Mouse (Mus musculus) hindbrain, embryonic 14.5 days (tissue): Measurements from ENCODE around the gene Spats1. TPM values are rescaled to one million over a fixed set of nuclear protein-coding genes. Genes with fewer than 3 reads are reported as not detected.

ENCODE experiments used
- ATAC-seq: fragments of 200-750 bp; cut with Nextera tagmentation; 2 replicates; pipeline ENCODE4 v1.8.0; 2017; ENCODE audit warnings: moderate number of reproducible peaks, mild to moderate bottlenecking, moderate TSS enrichment, moderate library complexity; ENCODE audit not compliant: low FRiP score
- DNase-seq: peaks from one replicate; pipeline ENCODE4 v3.0.0-alpha.2; 2015; ENCODE audit warnings: low spot score
- H3K27ac ChIP-seq: fragments of 300-500 bp; sonication (generic); 2 replicates; pipeline ENCODE4 v1.5.1; 2014; ENCODE audit warnings: mild to moderate bottlenecking, moderate library complexity
- H3K27me3 ChIP-seq: fragments of 300-500 bp; sonication (generic); 2 replicates; pipeline ENCODE4 v1.6.1; 2014; ENCODE audit warnings: mild to moderate bottlenecking, low read length, mixed read lengths; ENCODE audit not compliant: control insufficient read depth, insufficient read depth
- H3K36me3 ChIP-seq: fragments of 300-500 bp; sonication (generic); replicated peaks from 2 replicates; pipeline ENCODE4 v1.6.1; 2014; ENCODE audit not compliant: control insufficient read depth, insufficient read depth
- H3K4me1 ChIP-seq: fragments of 300-500 bp; sonication (generic); replicated peaks from 2 replicates; pipeline ENCODE4 v1.6.1; 2014; ENCODE audit warnings: antibody characterized with exemption, low read length, mixed read lengths; ENCODE audit not compliant: control insufficient read depth, insufficient read depth
- H3K4me2 ChIP-seq: fragments of 300-500 bp; sonication (generic); replicated peaks from 2 replicates; pipeline ENCODE4 v1.6.1; 2014; ENCODE audit warnings: mild to moderate bottlenecking, moderate library complexity
- H3K4me3 ChIP-seq: fragments of 300-500 bp; sonication (generic); replicated peaks from 2 replicates; pipeline ENCODE4 v1.5.1; 2014; ENCODE audit warnings: mild to moderate bottlenecking, low read length
- H3K9ac ChIP-seq: fragments of 300-500 bp; sonication (generic); 2 replicates; pipeline ENCODE4 v1.6.1; 2014
- H3K9me3 ChIP-seq: fragments of 300-500 bp; sonication (generic); 2 replicates; pipeline ENCODE4 v1.6.1; 2016; ENCODE audit warnings: low read length; ENCODE audit not compliant: control insufficient read depth
- WGBS: fragments of 180-500 bp; shearing (Covaris S2); extraction: QIAGEN DNeasy Blood & Tissue Kit; methylation state at CpG from one replicate; pipeline ENCODE4 v1.1.7; 2014; 5-methylcytosine and 5-hydroxymethylcytosine counted together
- polyA plus RNA-seq: library from polyadenylated mRNA; unstranded; fragments of >200 nt; fragmentation: Nextera tagmentation; extraction: Ambion mirVana; gene quantifications from 2 replicates; pipeline ENCODE4 v1.2.1, GENCODE M21; 2014

The Spats1 gene
- polyA plus RNA-seq, 1 experiment from 2014 or later, result 1.5 TPM

DNA sequence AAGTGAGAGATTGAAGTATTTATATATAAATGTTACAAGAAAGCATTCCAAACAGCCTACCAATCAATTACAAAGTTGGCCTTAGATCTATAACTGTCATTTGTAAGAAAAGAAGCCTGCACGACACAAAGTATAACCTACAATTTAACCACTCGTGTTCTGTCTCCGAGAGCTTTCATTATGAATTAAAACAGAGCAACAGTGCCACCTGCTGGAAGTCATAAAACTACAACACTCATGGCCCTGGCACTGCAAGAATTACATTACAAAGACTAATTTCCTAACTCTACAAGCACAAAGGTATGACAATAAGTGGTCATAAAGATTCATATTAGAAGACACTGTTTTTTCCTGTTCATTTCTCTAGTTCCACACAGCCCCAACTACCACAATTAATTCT, 72.0 kb downstream of the Spats1 start:
- no peaks in the 10 kb centered on the region for H3K4me1 ChIP-seq
- no peaks in the 10 kb centered on the region for H3K9me3 ChIP-seq
- no peak overlapping the region for H3K27ac ChIP-seq
- DNase-seq (peak; percentile 89), ATAC-seq (0 out of 2 replicates have a peak, but pooled peaks have one; percentile 37)
- no peak overlapping the region for H3K9ac ChIP-seq
- H3K4me3 ChIP-seq, result no peak overlapping the region
- H3K27me3 ChIP-seq, result no peaks in the 10 kb centered on the region
- 14% methylated on average over 3 of the region's 3 CpGs for WGBS
- peaks cover 45% of the 10 kb centered on the region for H3K36me3 ChIP-seq
- H3K4me2 ChIP-seq, result no peak overlapping the region

- 80% methylated on average over 3 of the region's 3 CpGs for WGBS
- no peak for ATAC-seq
- peaks cover 41% of the 10 kb centered on the region for H3K36me3 ChIP-seq
Observed at GRCm38 (mm10) chr17:45402601-45403000, 72.6 kb downstream of the Spats1 start.

DNA sequence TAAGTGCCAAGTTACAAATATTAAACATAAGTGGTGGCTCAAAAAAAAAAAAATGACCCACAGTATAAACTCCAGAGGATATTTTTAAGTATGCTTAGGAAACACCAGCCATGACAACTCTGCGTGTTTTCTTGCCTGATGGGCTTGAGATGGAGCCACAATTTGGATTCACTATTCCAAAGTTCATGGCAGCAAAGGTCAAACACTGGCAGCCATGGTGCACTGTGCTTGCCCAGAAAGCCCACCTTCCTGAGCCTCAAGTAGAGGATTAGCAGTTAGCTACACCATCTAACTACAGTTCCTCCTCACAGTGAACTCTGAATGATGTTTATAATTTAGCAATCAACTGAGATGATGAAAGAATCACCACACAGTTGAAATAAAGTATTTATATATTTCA, 73.1 kb downstream of the Spats1 start:
- Histone ChIP-seq H3K4me3 (no peak overlapping the region), H3K9ac (no peak overlapping the region), H3K27ac (no peak overlapping the region), H3K27me3 (no peaks in the 10 kb centered on the region), H3K4me1 (no peaks in the 10 kb centered on the region), H3K9me3 (no peaks in the 10 kb centered on the region), H3K4me2 (no peak overlapping the region), H3K36me3 (peaks cover 36% of the 10 kb centered on the region)
- ATAC-seq (no peak), DNase-seq (no peak)
- 91% methylated on average over 1 of the region's 1 CpGs for WGBS

More at GRCm38 (mm10) chr17:45402601-45403000, 72.6 kb downstream of the Spats1 start:
- H3K9ac ChIP-seq, result no peak overlapping the region
- H3K4me2 ChIP-seq, result no peak overlapping the region
- no peaks in the 10 kb centered on the region for H3K27me3 ChIP-seq
- no peak overlapping the region for H3K4me3 ChIP-seq
- DNase-seq, result no peak
- H3K9me3 ChIP-seq, result no peaks in the 10 kb centered on the region
- no peaks in the 10 kb centered on the region for H3K4me1 ChIP-seq
- no peak overlapping the region for H3K27ac ChIP-seq

DNA sequence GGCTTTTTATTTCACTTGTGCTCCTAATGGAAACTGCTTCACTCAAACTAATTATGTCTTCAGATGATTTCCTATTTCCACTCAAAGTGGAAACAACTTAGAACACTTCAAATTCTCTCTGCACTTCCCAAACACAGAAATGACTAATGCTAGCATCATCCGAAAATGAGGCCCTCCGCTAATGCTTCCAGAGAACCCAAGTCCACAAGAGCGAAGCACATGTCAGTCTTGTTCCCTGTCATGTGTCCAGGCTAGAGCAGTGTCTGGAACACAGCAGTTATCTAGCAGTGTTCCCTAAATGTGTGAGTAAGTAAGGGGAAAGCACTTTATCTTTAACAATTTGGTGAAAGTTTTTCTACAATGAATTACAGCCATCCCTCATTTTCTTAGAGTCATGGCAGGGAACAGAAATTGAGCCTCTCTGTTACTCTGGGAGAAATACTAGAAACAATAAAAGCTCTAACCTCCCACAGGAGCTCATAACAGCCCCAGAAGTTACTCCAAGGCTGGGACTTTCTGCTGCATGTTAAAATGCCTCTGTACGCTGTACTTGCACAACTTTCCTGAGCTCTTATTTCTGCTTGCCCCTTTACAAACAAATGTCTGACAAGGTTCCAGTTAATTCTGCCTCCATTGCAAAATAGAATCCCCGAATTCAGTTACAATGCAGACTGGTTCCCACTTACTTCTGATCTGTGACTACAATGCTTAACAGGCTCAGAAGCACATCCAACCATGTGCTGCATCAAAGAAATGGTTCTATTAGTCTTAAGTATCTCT, 73.9 kb downstream of the Spats1 start:
- 95% methylated on average over 5 of the region's 5 CpGs for WGBS
- Histone ChIP-seq H3K36me3 (peaks cover 28% of the 10 kb centered on the region), H3K9ac (no peak overlapping the region), H3K4me1 (no peaks in the 10 kb centered on the region), H3K9me3 (no peaks in the 10 kb centered on the region), H3K4me3 (no peak overlapping the region), H3K27me3 (no peaks in the 10 kb centered on the region), H3K27ac (no peak overlapping the region), H3K4me2 (no peak overlapping the region)
- ATAC-seq, result no peak
- DNase-seq, result no peak

DNA sequence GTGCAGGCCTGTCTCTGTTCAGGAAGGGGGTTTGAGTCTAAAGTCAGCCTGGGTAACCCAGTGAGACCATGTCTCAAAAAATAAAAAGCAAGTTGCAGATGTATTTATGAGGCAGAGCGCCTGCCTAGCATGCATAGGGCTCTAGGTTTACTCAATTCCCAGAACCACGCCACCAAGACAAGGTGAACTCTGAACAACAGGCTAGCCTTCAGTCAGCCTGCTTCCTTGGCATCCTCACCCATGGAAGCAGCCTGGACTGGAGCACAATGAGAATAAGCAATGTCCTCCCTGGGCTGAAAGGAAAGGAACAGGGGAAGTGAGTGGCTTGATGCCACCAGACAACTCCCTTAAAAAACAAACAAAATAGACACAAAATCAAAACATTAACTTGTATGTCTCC, 77.2 kb downstream of the Spats1 start:
- no peak overlapping the region for H3K4me3 ChIP-seq
- no peak overlapping the region for H3K9ac ChIP-seq
- no peaks in the 10 kb centered on the region for H3K9me3 ChIP-seq
- ATAC-seq, result no peak
- H3K27me3 ChIP-seq, result no peaks in the 10 kb centered on the region
- peaks cover 15% of the 10 kb centered on the region for H3K36me3 ChIP-seq
- no peak overlapping the region for H3K27ac ChIP-seq
- H3K4me1 ChIP-seq, result no peaks in the 10 kb centered on the region; the same call in 1 of the 2 replicates
- 91% methylated on average over 2 of the region's 2 CpGs for WGBS
- DNase-seq, result no peak
- H3K4me2 ChIP-seq, result no peak overlapping the region

DNA sequence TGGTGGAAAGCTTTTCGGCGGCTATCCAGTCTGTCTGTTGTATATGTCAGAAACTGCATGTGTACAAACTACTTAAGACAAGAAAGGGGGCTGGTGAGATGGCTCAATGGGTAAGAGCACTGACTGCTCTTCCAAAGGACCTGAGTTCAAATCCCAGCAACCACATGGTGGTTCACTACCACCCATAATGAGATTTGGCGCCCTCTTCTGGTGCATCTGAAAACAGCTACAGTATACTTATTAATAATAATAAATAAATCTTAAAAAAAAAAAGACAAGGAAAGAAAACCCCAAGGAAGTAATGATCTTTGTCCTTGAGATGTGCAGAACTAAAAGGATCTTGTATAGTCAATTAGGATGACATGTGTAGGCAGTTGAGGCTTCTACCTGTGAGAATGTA, 77.7 kb downstream of the Spats1 start:
- H3K4me3 ChIP-seq, result no peak overlapping the region
- DNase-seq (no peak), ATAC-seq (no peak)
- H3K4me2 ChIP-seq, result no peak overlapping the region
- H3K36me3 ChIP-seq, result peaks cover 20% of the 10 kb centered on the region
- WGBS, result 72% methylated on average over 3 of the region's 3 CpGs
- H3K9me3 ChIP-seq, result no peaks in the 10 kb centered on the region
- H3K27me3 ChIP-seq, result no peaks in the 10 kb centered on the region
- no peak overlapping the region for H3K27ac ChIP-seq
- no peak overlapping the region for H3K9ac ChIP-seq
- H3K4me1 ChIP-seq, result no peaks in the 10 kb centered on the region; the same call in 1 of the 2 replicates

GRCm38 (mm10) chr17:45394612-45395011, 80.6 kb downstream of the Spats1 start:
- ATAC-seq, result no peak
- Histone ChIP-seq H3K4me3 (no peak overlapping the region), H3K27me3 (no peaks in the 10 kb centered on the region), H3K36me3 (peaks cover 44% of the 10 kb centered on the region), H3K9me3 (no peaks in the 10 kb centered on the region), H3K4me1 (no peaks in the 10 kb centered on the region; the same call in 1 of the 2 replicates), H3K9ac (no peak overlapping the region), H3K4me2 (no peak overlapping the region), H3K27ac (no peak overlapping the region)
- WGBS, result 82% methylated on average over 9 of the region's 9 CpGs
- no peak for DNase-seq

- Histone ChIP-seq H3K4me2 (no peak overlapping the region), H3K4me3 (no peak overlapping the region), H3K9ac (no peak overlapping the region), H3K9me3 (no peaks in the 10 kb centered on the region), H3K36me3 (peaks cover 50% of the 10 kb centered on the region), H3K4me1 (no peaks in the 10 kb centered on the region; the same call in 1 of the 2 replicates), H3K27me3 (no peaks in the 10 kb centered on the region), H3K27ac (no peak overlapping the region)
- DNase-seq, result no peak
- WGBS, result 92% methylated on average over 3 of the region's 3 CpGs
- ATAC-seq, result no peak
Observed at GRCm38 (mm10) chr17:45393765-45394164, 81.5 kb downstream of the Spats1 start.
